Mouse (Mus musculus) spleen, postnatal 14 days (tissue): ENCODE measurements around the gene Caln1.
"Not testable (repeated sequence)": the region's sequence is repeated elsewhere in the genome, so short reads cannot be mapped to it uniquely, and the experiment has no call there.

Experiments used
- DNase-seq, 2 experiments: peaks; one replicate each; pipeline ENCODE4 v3.0.0; 2021 to 2022; ENCODE audit warnings: low spot score in 2 of 2

Caln1 gene

DNA sequence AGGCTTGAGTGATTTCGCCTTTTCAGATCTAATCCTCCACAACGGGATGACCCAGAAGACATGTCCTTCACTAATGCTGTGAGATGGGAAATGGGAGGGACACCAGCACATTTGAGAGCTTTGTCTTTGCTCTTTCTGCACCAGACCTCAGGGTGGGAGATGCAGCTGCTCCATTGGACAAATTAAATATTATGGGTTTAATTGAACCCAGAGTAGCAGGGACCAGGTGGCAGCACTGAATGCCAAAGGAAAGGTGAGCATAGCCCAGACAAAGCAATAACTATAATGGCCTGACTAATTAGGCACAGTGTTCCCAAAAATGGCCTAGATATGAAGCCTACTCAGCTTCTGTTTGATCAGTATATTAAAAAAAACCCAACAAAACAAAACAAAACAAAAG, 158.2 kb downstream of the Caln1 start:
- no peak for DNase-seq

DNA sequence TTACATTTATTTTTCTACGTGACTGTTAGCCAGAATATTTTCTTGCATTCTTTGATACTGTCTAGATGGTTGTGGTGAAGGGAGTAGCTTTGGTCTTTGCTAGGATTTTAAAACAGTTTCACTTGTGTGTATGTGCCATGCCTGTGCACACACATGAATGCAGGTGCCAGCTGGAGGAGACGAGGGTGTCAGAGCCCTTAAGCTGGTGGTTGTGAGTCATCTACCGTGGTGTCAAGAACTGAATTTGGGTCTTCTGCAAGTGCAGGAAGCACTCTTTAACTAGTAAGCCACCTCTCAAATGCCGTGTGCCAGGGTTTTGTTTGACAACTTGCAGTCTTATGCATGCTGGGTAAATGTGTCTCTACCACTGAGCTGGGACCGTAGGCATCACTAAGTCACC, 178.2 kb downstream of the Caln1 start:
- no peak for DNase-seq

DNA sequence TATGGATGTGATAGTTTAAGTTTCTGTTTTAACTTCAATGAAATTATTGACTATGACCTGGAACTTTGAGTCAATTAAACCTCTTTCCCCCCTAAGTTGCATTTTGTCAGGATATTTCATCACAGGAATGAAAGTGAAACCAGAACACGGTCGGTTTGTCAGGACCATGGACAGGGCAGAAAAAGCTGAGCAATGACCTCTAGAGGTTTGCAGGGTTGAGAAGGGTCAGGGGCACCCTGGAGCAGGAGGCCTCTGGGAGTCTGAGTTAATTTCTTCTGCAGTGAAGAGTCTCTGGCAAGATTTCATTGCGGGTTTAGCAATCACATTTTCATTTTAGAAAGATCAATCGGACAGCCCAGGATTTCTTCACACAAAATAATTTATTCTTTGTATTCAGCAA, 184.7 kb downstream of the Caln1 start:
- no peak for DNase-seq

DNA sequence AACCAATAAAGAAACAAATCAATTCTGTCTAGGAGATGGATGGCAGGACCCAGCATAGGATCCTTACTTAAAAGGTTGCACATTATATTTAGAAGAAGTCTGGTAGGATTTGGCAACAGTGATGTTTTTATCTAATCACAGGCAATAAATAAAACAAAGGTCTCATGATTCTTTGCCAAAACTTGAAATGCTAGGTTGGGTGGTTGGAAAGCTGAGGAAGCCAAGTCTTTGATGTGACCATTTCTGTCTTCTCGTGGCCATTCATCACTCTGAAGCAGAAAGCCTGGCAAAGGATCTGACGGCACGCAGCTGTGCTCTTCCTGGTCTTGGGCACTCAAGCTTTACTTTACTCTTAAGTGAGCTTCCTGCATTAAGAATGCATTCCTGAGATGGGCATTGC, 193.9 kb downstream of the Caln1 start:
- no peak for DNase-seq

DNA sequence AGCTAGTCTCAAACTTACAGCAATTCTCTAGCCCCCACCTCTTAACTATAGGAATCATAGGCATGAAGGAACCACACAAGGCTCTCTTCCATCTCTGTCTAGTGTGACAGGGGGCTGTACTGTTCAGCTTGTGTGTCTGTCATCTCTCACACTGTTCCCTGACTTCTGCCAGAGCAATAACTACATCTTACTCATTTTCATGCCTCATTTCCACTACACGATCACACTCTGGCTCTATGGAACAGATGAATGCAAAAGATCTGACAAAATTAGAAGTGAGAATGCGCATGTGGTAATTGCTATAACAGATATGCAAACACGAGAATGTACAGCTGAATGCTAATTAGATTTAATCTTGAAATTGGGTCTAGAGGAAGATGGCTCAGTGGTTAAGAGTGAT, 196.7 kb downstream of the Caln1 start:
- no peak for DNase-seq

DNA sequence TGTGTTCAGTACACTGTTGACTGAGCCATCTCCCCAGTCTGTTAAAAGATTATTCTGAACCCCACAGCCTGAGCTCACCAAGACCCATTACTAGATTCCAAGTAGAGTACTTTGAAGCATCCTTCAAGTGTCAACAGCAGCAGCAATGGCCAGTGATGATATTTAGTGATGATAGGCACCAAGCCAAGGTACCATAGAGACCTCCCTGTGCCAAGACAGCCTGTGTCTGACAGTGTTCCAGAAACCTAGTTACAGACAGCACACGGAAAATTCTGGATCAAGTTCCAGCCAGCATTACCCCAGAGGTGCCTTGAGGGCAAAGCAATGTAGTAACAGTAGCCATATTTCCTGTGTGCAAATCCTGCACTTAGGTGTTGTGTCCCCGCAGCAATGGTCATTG, 208.3 kb downstream of the Caln1 start:
- DNase-seq, result no peak

DNA sequence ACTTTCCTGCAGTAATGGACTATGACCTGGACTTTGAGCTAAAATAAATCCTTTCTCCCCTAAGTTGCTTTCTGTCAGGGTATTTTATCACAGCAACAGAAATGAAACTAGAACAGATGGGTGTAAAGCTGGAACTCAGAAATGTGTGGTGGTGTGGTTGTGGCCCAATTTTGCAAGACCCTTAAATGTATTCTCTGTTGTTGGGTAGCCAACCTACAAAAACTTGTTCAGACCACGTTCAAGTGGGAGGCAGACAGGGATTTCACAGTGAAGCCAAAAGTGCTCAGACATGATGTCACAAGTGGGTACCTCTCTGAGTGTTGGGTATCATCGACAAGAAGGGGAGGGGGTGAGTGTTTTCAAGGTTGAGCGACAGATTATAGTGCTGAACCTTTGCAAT, 214.8 kb downstream of the Caln1 start:
- DNase-seq, result no peak

DNA sequence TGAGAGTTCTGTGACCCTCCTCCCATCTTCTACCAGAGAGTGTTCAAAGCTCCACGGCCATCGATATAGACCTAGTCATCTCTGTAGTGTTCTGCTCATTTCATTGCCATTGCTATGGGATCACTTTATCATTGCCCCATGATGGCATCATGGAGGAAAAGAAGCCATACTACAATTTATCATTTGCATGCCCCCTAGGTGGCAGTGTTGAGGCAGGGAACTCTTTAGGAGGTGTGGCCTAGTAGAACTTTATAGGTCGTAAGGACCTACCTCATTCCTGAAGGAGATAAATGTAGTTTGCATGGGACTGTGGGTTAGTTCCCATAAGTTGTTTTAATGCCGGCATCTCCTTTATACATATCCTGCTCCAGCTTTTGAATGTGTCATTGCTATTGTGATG, 217.0 kb downstream of the Caln1 start:
- DNase-seq, result no peak

DNA sequence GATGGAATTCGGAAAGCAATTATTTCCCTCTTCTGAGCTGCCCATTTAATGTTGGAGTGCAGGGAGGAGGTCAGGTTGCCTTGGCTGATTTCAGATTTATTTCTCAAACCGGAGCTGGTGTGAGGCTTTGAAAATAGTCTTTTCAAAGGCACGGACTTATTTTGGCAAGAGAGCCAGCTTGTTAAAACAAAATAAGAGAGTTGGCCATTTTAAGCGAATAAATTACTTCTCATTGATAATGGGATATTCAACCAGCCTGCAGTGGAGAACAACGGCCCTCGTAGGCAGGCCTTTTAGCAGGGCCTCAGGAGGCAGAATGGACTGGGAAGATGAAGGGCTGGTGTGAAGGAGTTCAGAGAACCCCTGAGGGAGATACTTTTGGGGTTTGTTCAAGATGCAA, 227.3 kb downstream of the Caln1 start:
- no peak for DNase-seq

DNA sequence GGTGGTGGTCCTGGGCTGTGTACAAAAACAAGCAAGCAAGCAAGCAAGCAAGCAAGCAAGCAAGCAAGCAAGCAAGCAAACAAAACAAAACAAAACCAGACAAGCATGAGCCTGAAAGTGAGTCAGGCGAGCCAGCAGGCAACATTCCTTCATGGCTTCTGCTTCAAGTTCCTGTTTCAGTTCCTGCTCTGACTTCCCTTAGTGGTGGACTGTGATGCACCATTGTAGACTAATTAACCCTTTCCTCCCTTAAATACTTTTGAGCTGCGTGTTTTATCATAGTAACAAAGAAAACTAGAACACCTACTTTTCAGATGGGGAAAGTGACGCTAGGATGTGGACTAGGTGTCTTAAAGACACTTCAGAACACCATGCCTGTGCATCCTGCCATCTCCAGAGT, 244.4 kb downstream of the Caln1 start:
- no peak for DNase-seq

DNA sequence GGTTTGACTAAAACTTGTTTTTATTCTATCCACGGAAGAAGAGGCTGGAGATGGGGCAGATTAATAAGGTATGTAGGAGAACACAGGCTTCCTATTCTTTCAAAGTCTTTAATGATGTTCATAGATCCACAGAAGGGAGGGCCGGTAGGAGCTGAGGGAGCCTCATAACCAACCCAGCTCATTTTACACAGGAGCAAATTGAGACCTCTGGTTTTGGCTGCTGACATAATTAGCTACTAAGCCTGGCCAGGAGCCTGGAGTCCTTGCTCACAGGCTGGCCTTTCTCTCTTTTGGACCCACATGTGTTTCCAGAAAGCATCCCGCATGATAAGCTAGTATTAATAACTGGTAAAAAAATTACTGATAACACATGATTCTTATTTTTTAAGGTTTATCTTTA, 245.0 kb downstream of the Caln1 start:
- DNase-seq, result no peak

DNA sequence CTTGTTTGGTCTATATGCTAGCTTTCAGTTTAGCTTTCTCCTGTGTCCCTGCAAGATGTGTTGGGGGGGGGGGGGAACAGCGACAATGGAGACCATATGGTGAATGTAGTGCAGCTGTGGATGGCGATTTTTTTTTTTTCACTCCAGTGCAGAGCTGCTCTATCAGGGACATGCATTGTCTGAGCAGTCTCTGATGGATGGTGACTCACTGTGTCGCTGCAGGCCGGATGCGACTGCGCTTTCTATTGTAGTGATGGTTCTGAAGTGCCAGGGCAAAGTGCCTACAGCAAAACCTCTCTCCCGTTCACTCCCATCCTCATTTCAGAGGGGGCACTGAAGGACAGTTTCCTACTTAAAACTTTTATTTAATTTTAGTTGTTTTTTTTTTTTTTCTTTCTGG, 250.8 kb downstream of the Caln1 start:
- no peak for DNase-seq

DNA sequence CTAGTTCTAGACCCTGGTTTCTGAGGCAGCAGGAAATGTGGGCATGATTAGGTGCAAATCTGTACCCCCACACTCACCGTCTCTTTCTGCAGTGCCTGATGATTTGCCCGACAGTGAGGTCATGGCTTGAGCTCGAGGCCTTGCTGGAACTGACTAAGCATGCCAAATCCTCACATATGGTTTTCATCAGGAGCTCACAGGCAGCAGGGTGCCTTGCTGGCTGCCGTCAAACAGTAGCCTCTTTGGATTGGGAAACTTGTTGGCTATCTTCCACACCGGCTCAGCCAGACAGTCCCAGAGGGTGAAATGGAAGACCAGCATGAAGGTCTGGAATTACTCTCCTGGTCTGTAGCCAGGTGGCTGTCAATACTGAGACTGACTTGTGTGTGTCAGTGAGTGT, 254.0 kb downstream of the Caln1 start:
- DNase-seq, result no peak

DNA sequence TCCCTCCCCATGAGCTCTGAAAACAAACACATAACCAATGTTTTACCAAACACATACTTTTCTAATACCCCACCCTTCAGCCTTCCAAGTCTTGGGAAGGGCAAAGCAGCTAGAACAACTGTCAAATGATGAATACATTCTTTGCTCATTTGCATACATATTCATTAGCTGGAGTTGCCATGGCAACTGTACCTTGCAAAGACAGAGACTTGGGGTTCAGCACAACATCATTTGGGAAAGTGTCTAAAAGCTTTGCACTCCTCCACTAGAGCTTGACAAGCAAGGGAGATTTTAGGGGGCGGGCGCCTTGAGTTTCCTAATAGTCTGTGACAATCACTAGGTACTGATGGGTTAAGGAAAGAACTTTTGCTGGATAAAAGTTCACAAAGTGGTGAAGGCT, 258.5 kb downstream of the Caln1 start:
- DNase-seq, result no peak

DNA sequence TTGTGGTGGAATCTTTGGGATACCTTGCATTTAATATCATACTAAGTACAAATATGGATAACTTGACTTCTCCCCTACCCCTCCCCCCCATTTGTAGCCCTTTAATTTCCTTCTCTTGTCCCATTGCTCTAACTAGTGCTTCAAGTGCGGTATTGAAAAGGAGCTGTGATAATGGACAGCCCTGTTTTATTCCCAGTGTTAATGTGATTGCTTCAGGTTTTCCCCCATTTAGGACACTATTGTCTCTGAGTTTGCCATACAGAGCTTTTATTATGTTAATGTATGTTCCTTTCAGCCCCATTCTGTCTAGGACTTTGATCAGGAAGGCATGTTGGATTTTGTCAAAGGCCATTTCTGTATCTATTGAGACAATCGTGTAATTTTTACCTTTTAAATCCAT, 266.1 kb downstream of the Caln1 start:
- DNase-seq, result no peak

DNA sequence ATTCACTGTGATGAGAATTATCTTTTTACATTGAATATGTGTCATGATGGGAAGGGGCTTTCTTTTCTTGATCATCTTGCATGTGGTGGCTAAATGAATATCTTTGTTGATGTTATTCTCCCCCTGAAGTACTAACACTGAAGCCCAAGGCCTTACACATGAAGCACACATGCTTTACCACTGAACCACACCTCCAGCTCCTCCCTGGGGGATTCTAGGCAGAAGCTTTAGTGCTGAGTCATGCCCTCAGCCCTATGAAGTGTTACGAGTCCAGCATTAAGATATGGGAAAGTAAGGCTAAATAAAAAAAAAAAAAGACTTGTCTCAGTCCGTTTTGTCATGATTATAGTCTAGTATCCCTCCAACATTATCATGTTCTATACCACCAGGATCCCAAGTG, 272.6 kb downstream of the Caln1 start:
- DNase-seq, result no peak

DNA sequence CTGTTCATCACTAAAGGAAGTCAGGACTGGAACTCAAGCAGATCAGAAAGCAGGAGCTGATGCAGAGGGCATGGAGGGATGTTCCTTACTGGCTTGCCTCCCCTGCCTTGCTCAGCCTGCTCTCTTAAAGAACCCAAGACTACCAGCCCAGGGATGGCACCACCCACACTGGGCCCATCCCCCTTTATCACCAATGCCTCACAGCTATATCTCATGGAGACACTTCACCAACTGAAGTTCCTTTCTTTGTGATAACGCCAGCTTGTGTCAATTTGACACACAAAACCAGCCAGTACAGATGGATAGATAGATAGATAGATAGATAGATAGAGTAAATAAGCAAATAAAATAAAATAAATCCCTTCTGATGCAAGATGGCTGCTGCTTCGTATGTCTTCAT, 276.9 kb downstream of the Caln1 start:
- DNase-seq, result not testable (repeated sequence)

DNA sequence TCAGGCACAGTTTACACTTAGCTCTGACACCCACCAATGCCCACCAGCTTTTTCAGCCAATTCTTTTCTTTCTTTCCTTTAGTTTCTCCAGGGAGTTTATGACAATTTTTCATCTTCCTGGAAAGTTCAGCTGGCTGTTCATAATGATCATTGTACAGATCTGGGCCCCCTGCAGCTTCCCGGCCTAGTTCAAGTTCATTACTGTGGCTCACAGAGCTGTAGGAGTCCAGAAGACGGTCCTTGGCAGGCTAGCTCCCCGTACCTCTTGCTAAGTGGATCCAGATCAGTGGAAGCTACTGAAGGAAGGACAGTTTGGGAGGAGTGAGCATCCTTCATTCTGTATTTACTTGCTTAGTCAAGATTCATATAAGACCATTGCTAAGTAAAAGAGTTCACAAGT, 288.9 kb downstream of the Caln1 start:
- no peak for DNase-seq

DNA sequence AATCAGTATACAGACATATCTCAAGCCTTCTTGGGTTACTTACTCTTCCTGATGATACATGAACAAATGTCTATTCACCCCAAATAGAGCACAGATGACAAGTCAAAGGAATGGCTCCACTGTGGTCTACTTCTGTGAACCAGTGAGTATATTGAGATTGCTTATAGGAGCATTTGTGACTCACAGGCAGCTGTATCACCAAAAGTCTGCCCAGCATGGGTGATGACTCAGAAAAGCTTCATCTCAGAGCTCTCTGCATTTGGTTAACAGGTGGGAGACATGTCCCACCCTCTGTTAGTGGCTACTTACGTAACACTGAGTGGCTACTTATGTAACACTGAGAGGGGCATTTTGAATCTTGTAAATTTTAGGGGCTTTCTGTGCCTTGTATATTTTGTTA, 296.8 kb downstream of the Caln1 start:
- no peak for DNase-seq

DNA sequence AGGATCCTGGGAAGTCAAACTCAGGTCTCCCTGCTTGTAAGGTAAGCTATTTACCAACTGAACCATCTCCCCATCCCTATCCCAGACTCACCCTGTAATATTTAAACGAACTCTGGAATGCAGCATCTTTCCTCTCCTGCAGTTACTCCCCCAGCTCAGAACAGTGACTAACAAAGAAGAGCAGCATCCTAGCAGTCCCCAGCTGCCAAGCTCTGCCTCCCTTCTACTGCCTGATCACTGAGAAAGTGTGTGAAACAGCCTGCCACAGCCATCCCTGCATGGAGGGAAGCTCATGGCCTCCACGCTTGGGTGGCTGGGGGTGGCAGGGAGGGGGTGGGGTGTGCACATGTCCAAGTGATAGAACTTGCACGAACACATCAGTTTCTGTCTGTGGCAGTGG, 303.3 kb downstream of the Caln1 start:
- DNase-seq, result no peak

DNA sequence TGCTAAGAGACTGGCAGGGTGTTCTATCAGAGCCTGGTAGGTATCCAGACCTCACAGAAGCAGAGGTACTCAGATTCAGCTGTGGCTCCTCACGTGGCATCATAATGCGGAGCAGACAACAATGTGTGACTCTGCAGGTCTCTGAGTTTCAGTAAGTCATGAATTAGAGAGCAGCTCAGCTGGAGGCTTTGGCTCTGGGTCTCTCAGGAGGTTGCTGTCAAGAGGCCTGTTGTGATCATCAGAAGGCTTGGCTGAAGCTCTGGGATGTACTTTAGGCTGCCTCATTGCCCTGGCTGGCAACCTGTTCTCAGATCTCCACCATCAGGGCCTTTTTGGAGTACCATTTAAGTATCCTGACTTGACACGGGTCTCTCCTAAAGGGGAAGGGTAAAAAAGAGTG, 303.8 kb downstream of the Caln1 start:
- DNase-seq, result no peak

DNA sequence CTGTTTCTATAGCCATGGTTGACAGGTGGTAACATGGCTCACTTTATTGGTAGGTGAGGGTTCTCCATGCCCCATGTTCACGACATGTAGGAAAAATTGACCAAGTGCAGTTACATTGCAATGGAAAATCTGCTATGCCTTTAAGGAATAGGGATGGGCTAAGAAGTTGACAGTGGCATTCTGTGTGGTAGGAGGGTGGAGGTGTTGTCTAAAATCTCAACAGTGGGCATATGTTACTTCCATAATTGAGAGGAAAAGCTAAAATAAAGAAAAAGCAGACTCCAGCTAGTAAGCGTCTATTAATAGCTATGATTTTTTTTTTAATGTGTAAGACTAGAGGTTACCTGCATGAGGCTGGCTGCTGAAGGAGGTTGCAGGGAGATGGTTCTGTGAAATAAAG, 308.6 kb downstream of the Caln1 start:
- no peak for DNase-seq

DNA sequence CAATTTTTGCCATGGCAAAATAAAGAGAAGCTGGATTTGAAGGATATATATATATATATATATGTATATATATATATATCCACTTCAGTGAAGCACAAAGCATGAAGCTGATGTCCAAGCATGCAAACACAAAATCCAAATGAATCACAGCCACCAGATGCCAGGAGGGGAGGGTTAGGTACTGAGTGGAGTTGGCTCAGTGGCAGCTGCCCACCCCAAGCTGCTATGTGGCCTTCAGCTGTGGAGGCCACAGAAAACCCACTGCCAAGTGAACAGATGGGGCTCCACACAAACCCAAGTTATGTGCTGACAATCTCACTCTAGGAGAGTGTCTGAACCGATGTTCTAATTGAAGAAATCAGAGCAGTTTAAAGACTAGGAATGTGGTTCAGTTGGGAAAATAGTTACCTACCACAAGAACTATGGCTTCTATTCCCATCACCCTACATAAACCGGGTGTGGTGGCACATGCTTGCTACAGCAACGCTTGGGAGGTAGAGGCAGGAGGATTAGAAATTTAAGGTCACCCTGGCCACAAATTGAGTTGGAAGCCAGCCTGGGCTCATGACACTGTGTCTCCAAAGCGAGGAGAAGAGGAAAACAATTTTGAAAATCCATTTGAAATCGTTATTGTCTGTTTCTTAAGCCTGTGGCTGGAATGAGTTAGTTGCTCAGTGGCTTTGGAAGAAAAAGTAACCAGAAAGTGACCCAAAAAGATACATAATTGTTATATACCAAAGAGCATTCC, 316.8 kb downstream of the Caln1 start:
- no peak for DNase-seq

DNA sequence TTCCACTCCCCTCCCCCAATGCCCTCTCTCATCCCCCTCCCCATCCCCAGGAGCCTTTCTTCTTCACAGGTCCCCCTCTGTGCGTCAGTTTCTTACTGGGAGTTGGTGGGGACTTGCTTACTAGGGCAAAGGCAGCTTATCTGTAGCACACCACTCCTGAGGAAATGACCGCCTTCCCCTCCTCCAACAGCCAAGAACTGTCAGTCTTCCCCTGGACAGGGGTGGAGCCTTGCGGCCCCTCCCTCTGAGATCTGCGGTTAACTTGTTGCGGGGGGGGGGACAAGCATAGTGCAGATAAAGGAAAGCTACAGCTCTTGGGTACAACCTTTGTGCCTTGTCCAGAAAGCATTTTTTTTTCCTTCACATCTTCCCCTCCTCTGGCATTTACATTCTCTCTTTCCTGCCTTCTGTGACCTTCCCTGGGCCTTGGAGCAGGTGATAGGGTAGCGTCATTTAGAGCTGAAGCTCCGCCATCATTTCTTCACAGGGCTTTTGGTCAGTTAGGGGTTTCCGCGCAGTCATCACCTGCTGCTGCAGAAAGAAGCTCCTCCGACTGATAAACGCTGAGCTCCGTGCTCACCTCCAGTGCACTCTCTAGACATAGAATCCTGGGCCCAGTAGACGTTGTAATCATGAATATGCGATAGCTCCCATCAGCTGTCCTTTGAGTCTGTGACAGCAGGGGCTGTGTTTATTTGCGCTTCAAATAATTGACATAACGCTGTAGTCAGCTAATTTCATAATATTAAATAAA, 319.3 kb downstream of the Caln1 start:
- no peak for DNase-seq
